Mouse (Mus musculus): ENCODE data around the gene Lipc. TPM values are rescaled to one million over a fixed set of nuclear protein-coding genes. Genes with fewer than 3 reads are reported as not detected.

The Lipc gene
- total RNA-seq (2021): under 1 TPM; 0.25 to 0.29 TPM

- no peak for DNase-seq (ENCODE audit: low spot score in 2 of 2)
- intact Hi-C loops (cut with DNase I): no loop called here
These were observed at the start of gene Lipc for GRCm38 (mm10) chr9:70952126-70952525. Gene Lipc (minus strand): TSS chr9:70952226.

GRCm38 (mm10) chr9:70999161-70999560 lies 47.1 kb upstream of the Lipc start:
- intact Hi-C loops (cut with DNase I): loop anchor here (10.0 kb wide), 1 partner anchor 214 kb away; no protein-coding TSS in a partner anchor

GRCm38 (mm10) chr9:70998719-70999118 lies 46.7 kb upstream of the Lipc start:
- intact Hi-C loops (cut with DNase I): loop anchor here (10.0 kb wide), 1 partner anchor 214 kb away; no protein-coding TSS in a partner anchor
- DNase-seq (ENCODE audit: low spot score in 2 of 2): peak; percentile 85 to 86

More at GRCm38 (mm10) chr9:70999161-70999560, 47.1 kb upstream of the Lipc start:
- no peak for DNase-seq (ENCODE audit: low spot score in 2 of 2)

- intact Hi-C loops (cut with DNase I): loop anchor here (10.0 kb wide), 1 partner anchor 209 kb away; no protein-coding TSS in a partner anchor
- no peak for DNase-seq (ENCODE audit: low spot score in 2 of 2)
These were observed 41.3 kb upstream of the Lipc start for GRCm38 (mm10) chr9:70993326-70993725.

GRCm38 (mm10) chr9:70991401-70991800 lies 39.4 kb upstream of the Lipc start:
- DNase-seq (ENCODE audit: low spot score in 2 of 2): no peak
- intact Hi-C loops (cut with DNase I): loop anchor here (10.0 kb wide), 1 partner anchor 207 kb away; no protein-coding TSS in a partner anchor

GRCm38 (mm10) chr9:70987210-70987609 lies 35.2 kb upstream of the Lipc start:
- intact Hi-C loops (cut with DNase I): no loop called here
- DNase-seq (ENCODE audit: low spot score in 2 of 2): no peak

GRCm38 (mm10) chr9:70982991-70983480 lies 31.0 kb upstream of the Lipc start:
- intact Hi-C loops (cut with DNase I): no loop called here
- no peak for DNase-seq (ENCODE audit: low spot score in 2 of 2)

GRCm38 (mm10) chr9:70981721-70982120 lies 29.7 kb upstream of the Lipc start:
- no peak for DNase-seq (ENCODE audit: low spot score in 2 of 2)
- intact Hi-C loops (cut with DNase I): no loop called here

GRCm38 (mm10) chr9:70979641-70980040 lies 27.6 kb upstream of the Lipc start:
- DNase-seq (ENCODE audit: low spot score in 2 of 2): no peak
- intact Hi-C loops (cut with DNase I): no loop called here

- intact Hi-C loops (cut with DNase I): no loop called here
- no peak for DNase-seq (ENCODE audit: low spot score in 2 of 2)
These were observed 27.1 kb upstream of the Lipc start for GRCm38 (mm10) chr9:70979171-70979570.

- no peak for DNase-seq (ENCODE audit: low spot score in 2 of 2)
- intact Hi-C loops (cut with DNase I): no loop called here
These were observed 25.4 kb upstream of the Lipc start for GRCm38 (mm10) chr9:70977392-70977791.

- DNase-seq (ENCODE audit: low spot score in 2 of 2): peak in 1 of 2 experiments; percentile 7
- intact Hi-C loops (cut with DNase I): no loop called here
These were observed 23.9 kb upstream of the Lipc start for GRCm38 (mm10) chr9:70975921-70976320.

- DNase-seq (ENCODE audit: low spot score in 2 of 2): no peak
- intact Hi-C loops (cut with DNase I): no loop called here
These were observed 21.3 kb upstream of the Lipc start for GRCm38 (mm10) chr9:70973286-70973685.

- intact Hi-C loops (cut with DNase I): no loop called here
These were observed 17.2 kb upstream of the Lipc start for GRCm38 (mm10) chr9:70969244-70969643.

GRCm38 (mm10) chr9:70965999-70966994 lies 14.3 kb upstream of the Lipc start:
- DNase-seq (ENCODE audit: low spot score in 2 of 2): no peak
- intact Hi-C loops (cut with DNase I): no loop called here

More at GRCm38 (mm10) chr9:70969244-70969643, 17.2 kb upstream of the Lipc start:
- DNase-seq (ENCODE audit: low spot score in 2 of 2): no peak

- no peak for DNase-seq (ENCODE audit: low spot score in 2 of 2)
- intact Hi-C loops (cut with DNase I): no loop called here
These were observed 13.4 kb upstream of the Lipc start for GRCm38 (mm10) chr9:70965422-70965821.

- no peak for DNase-seq (ENCODE audit: low spot score in 2 of 2)
- intact Hi-C loops (cut with DNase I): no loop called here
These were observed 13.0 kb upstream of the Lipc start for GRCm38 (mm10) chr9:70965011-70965410.

- intact Hi-C loops (cut with DNase I): no loop called here
- DNase-seq (ENCODE audit: low spot score in 2 of 2): peak; percentile 72 to 74
These were observed 11.4 kb upstream of the Lipc start for GRCm38 (mm10) chr9:70963461-70963891.

GRCm38 (mm10) chr9:70962781-70963455 lies 10.9 kb upstream of the Lipc start:
- DNase-seq (ENCODE audit: low spot score in 2 of 2): no peak
- intact Hi-C loops (cut with DNase I): no loop called here

- no peak for DNase-seq (ENCODE audit: low spot score in 2 of 2)
- intact Hi-C loops (cut with DNase I): no loop called here
These were observed 8.3 kb upstream of the Lipc start for GRCm38 (mm10) chr9:70960301-70960700.
